Mouse (Mus musculus): ENCODE results near the gene Olfml2a.

- no peak for TF ChIP-seq CTCF (IDR thresholded peaks at IDR 0.05; ENCODE audit: low read depth, low read length)
- no peak for TF ChIP-seq GATA1 (IDR thresholded peaks at IDR 0.05; ENCODE audit: borderline replicate concordance, low read length)
Measured at GRCm38 (mm10) chr2:38914965-38915364, 16.8 kb upstream of the Olfml2a start.

All from G1E (cell line).